In genomic region chr11:64916783-64917182, GRCm38 (mm10) we compare ENCODE assay signal across 10 mouse cellular contexts.
DNase-seq lines count a peak whose midpoint lies in the region; ATAC-seq and TF ChIP-seq lines count a peak whose summit lies in the region.
"Had no signal": no experiment of that assay in that cellular context is flagged by ENCODE, and none has a peak within 500 bp of the region (broad histone marks: within the 10 kb centered on the region; RNA-seq: fewer than 3 reads in every experiment).

No protein-coding gene starts in this region.

- 28% methylated on average over 8 of the region's 8 CpGs for WGBS in limb, embryonic 11.5 days
- WGBS in hindbrain, postnatal 0 days = 63% methylated on average over 8 of the region's 8 CpGs
- 75% methylated on average over 8 of the region's 8 CpGs for WGBS in hindbrain, embryonic 10.5 days

- H3K4me2 ChIP-seq in limb, embryonic 11.5 days (ENCODE audit: low read depth, severe bottlenecking) = no peak overlapping the region
- no peak overlapping the region for H3K4me2 ChIP-seq in hindbrain, postnatal 0 days (ENCODE audit: low read depth, low read length)

- no peak for TF ChIP-seq CTCF in C2C12 (IDR thresholded peaks at IDR 0.05; ENCODE audit: control insufficient read depth, insufficient read depth, insufficient read length)
- no peak for TF ChIP-seq CTCF in Patski (IDR thresholded peaks at IDR 0.05)
- no peak for TF ChIP-seq CTCF in hindbrain, postnatal 0 days (IDR thresholded peaks at IDR 0.05; ENCODE audit: low read depth)

- POLR2A ChIA-PET in Patski (lab: Charles Lee) = no interaction called here

- H3K9me3 ChIP-seq in limb, embryonic 11.5 days (ENCODE audit: control insufficient read depth, low read length) = no peaks in the 10 kb centered on the region
- no peaks in the 10 kb centered on the region for H3K9me3 ChIP-seq in hindbrain, postnatal 0 days (ENCODE audit: low read length)
- H3K9me3 ChIP-seq in hindbrain, embryonic 10.5 days = no peaks in the 10 kb centered on the region

- H3K9ac ChIP-seq in limb, embryonic 11.5 days (ENCODE audit: low read length) = no peak overlapping the region
- H3K9ac ChIP-seq in hindbrain, postnatal 0 days (replicated peaks; ENCODE audit: low read length) = no peak overlapping the region
- H3K9ac ChIP-seq: liver, embryonic 14.5 days had no signal

- H3K36me3 ChIP-seq in C2C12 (ENCODE audit: control insufficient read depth, insufficient read depth) = no peaks in the 10 kb centered on the region
- H3K36me3 ChIP-seq in limb, embryonic 11.5 days (ENCODE audit: control insufficient read depth, insufficient read depth, low read length) = no peaks in the 10 kb centered on the region
- H3K36me3 ChIP-seq in hindbrain, postnatal 0 days (ENCODE audit: insufficient read depth, low read length) = no peaks in the 10 kb centered on the region
- no peaks in the 10 kb centered on the region for H3K36me3 ChIP-seq in hindbrain, embryonic 10.5 days

- no peaks in the 10 kb centered on the region for H3K79me2 ChIP-seq in C2C12 (ENCODE audit: control insufficient read depth, insufficient read depth)

- H3K4me3 ChIP-seq in C2C12 (ENCODE audit: insufficient read depth, poor library complexity, severe bottlenecking) = no peak overlapping the region
- no peak overlapping the region for H3K4me3 ChIP-seq in limb, embryonic 11.5 days (ENCODE audit: low read depth, low read length)
- H3K4me3 ChIP-seq in hindbrain, postnatal 0 days (ENCODE audit: low read length) = no peak overlapping the region
- no peak overlapping the region for H3K4me3 ChIP-seq in hindbrain, embryonic 10.5 days

- H3K27ac ChIP-seq in limb, embryonic 11.5 days (replicated peaks; ENCODE audit: low read depth, low read length) = no peak overlapping the region
- H3K27ac ChIP-seq in hindbrain, postnatal 0 days = no peak overlapping the region
- H3K27ac ChIP-seq in hindbrain, embryonic 10.5 days = no peak overlapping the region
- H3K27ac ChIP-seq: liver, embryonic 14.5 days had no signal

- no peak overlapping the region for H3ac ChIP-seq in C2C12 (ENCODE audit: control insufficient read depth, insufficient read length, low read depth)

- CTCF ChIA-PET in Patski (lab: Charles Lee) = interaction anchor here (0.8 to 1.1 kb wide), 2 partner anchors 13 to 85 kb away, joined by 3 to 4 read pairs; no protein-coding TSS in a partner anchor

- peak; percentile 45 for DNase-seq in kidney, postnatal 10 days
- DNase-seq in kidney, postnatal 25 days = no peak
- no peak for DNase-seq in Patski (ENCODE audit: low read depth, low spot score)
- peak; percentile 49 for DNase-seq in limb, embryonic 11.5 days (ENCODE audit: low spot score)
- no peak for DNase-seq in hindbrain, postnatal 0 days (ENCODE audit: low spot score)
- no peak for DNase-seq in hindbrain, embryonic 10.5 days (ENCODE audit: low spot score)
- DNase-seq: cerebellum, adult 18-20 months; thymus, postnatal 4 days had no signal

- no peaks in the 10 kb centered on the region for H3K4me1 ChIP-seq in limb, embryonic 11.5 days (ENCODE audit: control insufficient read depth, insufficient read depth, low read length)
- no peaks in the 10 kb centered on the region for H3K4me1 ChIP-seq in hindbrain, postnatal 0 days (ENCODE audit: insufficient read depth, low read length)
- no peaks in the 10 kb centered on the region for H3K4me1 ChIP-seq in hindbrain, embryonic 10.5 days (replicated peaks)

- no peaks in the 10 kb centered on the region for H3K79me3 ChIP-seq in C2C12 (ENCODE audit: low read depth)

- in situ Hi-C loops in Patski (cut with MboI; ENCODE audit: low pct_unique_long_range_greater_than_20kb) = no loop called here

- peak; percentile 35 for ATAC-seq in Patski
- 0 out of 2 replicates have a peak, but pooled peaks have one; percentile 54 for ATAC-seq in limb, embryonic 11.5 days (ENCODE audit: insufficient number of reproducible peaks, low FRiP score, low TSS enrichment, low read depth)
- no peak for ATAC-seq in hindbrain, postnatal 0 days

- H3K27me3 ChIP-seq in C2C12 (ENCODE audit: control insufficient read depth, insufficient read depth, insufficient read length) (no peaks in the 10 kb centered on the region), Patski (no peaks in the 10 kb centered on the region)
- H3K27me3 ChIP-seq in limb, embryonic 11.5 days (ENCODE audit: control insufficient read depth, insufficient read depth, low read length) = peaks cover 3% of the 10 kb centered on the region; the same call in 1 of the 2 replicates
- H3K27me3 ChIP-seq in hindbrain, postnatal 0 days (ENCODE audit: insufficient read depth, low read length) = no peaks in the 10 kb centered on the region
- H3K27me3 ChIP-seq in hindbrain, embryonic 10.5 days (ENCODE audit: insufficient read depth, poor library complexity, severe bottlenecking) = no peaks in the 10 kb centered on the region

TF ChIP-seq in C2C12, 6 proteins besides CTCF, POLR2A, EP300 and RAD21:
- peak; percentile 68 for TF ChIP-seq MAX (IDR thresholded peaks at IDR 0.05)
- TF ChIP-seq FOSL1 (IDR thresholded peaks at IDR 0.05; ENCODE audit: insufficient read depth, low read length, poor library complexity, severe bottlenecking) = peak; percentile 61
- no peak for TF ChIP-seq MYOD1 (IDR thresholded peaks at IDR 0.05; ENCODE audit: control insufficient read depth, insufficient read length, low read depth)

Comparison
In these comparisons a context has a peak if more than half of its experiments do, and no peak if none do; other contexts are left out.
1. DNase-seq: peak in kidney, postnatal 10 days (single experiment) and limb, embryonic 11.5 days (single experiment); none in kidney, postnatal 25 days (0 of 2), Patski (single experiment), hindbrain, postnatal 0 days (single experiment) and hindbrain, embryonic 10.5 days (single experiment).